Mouse (Mus musculus) spleen, adult 2 months (tissue): ENCODE results near the gene Lect2. TPM values are rescaled to one million over a fixed set of nuclear protein-coding genes. Genes with fewer than 3 reads are reported as not detected.

Source experiments
- DNase-seq, 2 experiments: peaks; one replicate each; pipeline versions ENCODE4 v3.0.0 to v3.0.0-alpha.2; 2012 to 2021; ENCODE audit warnings: low spot score in 2 of 2, low read depth in 1 of 2
- H3K27ac ChIP-seq: fragments of 200-500 bp; 2 replicates; pipeline ENCODE4 v1.5.1; 2012; ENCODE audit warnings: low read length, inconsistent platforms; ENCODE audit not compliant: insufficient read depth
- H3K27me3 ChIP-seq: fragments of 200-500 bp; 2 replicates; pipeline ENCODE4 v1.6.1; 2012; ENCODE audit warnings: mild to moderate bottlenecking, moderate library complexity, low read length, inconsistent platforms; ENCODE audit not compliant: control insufficient read depth, insufficient read depth
- H3K36me3 ChIP-seq: fragments of 200-500 bp; 2 replicates; pipeline ENCODE4 v1.6.1; 2012; ENCODE audit warnings: mild to moderate bottlenecking, low read length, inconsistent platforms; ENCODE audit not compliant: control insufficient read depth, insufficient read depth
- H3K4me1 ChIP-seq: fragments of 200-500 bp; 2 replicates; pipeline ENCODE4 v1.6.1; 2011; ENCODE audit warnings: inconsistent platforms; ENCODE audit not compliant: control insufficient read depth, insufficient read depth, insufficient read length
- H3K4me3 ChIP-seq: fragments of 200-500 bp; 2 replicates; pipeline ENCODE4 v1.5.1; 2011; ENCODE audit warnings: mild to moderate bottlenecking, inconsistent platforms; ENCODE audit not compliant: insufficient read depth, insufficient read length; ENCODE audit errors: extremely low read depth
- CTCF ChIP-seq: fragments of 200-500 bp; IDR thresholded peaks from 2 replicates; pipeline ENCODE4 v1.5.1; 2011; ENCODE audit warnings: mild to moderate bottlenecking, inconsistent platforms; ENCODE audit not compliant: insufficient read depth, insufficient read length, insufficient replicate concordance; ENCODE audit errors: extremely low read depth
- POLR2A ChIP-seq: fragments of 200-500 bp; IDR thresholded peaks from 2 replicates; pipeline ENCODE4 v1.6.1; 2011; ENCODE audit warnings: low read depth, low read length, inconsistent platforms
- WGBS: fragments of 180-500 bp; shearing (Covaris S2); methylation state at CpG from one replicate; pipeline ENCODE4 v1.1.7; 2018; 5-methylcytosine and 5-hydroxymethylcytosine counted together
- polyA plus RNA-seq: library from polyadenylated mRNA; depleted of rRNA; stranded (reverse); fragments of >200 nt; gene quantifications from 2 replicates; pipeline ENCODE4 v1.2.3, GENCODE M21; 2012

Gene Lect2
- polyA plus RNA-seq, 1 experiment: not detected

DNA sequence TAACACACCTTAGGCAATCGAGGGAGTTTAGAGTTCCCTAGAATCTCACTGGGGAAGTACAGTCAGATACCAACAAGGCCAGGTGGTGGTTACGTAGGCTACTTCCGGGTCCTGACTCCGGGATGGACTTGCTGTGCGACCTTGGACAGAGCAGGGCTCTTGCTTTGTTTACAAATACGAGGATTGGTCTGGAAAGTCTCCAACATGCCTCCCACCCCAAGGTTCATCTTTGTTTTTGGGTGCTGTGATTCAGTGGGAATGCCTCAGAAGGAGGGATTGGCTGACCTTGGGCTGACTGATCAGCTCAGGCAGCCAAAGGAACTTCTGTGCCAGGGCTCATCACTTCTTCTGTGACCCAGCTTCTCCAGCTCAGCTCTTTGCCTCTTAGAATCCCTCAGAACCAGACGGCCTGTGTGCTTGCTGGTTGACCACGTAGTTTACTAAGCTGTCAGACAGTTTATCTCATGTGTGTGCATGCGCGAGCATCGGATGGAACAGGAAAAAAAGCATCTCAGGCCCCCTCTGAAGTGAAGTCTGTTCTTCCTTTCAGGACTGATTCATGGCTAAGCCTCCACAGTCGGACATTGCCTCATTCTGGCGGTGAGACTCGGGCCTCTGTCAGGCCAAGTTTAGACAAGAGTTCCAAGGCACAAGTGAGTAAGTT, 40.3 kb upstream of the Lect2 start:
- TF ChIP-seq POLR2A (no peak), CTCF (no peak)
- H3K4me1 ChIP-seq: no peaks in the 10 kb centered on the region
- 87% methylated on average over 14 of the region's 14 CpGs for WGBS
- H3K27ac ChIP-seq: no peak overlapping the region
- H3K36me3 ChIP-seq: no peaks in the 10 kb centered on the region
- no peaks in the 10 kb centered on the region for H3K27me3 ChIP-seq
- no peak for DNase-seq
- no peak overlapping the region for H3K4me3 ChIP-seq

- 89% methylated on average over 3 of the region's 3 CpGs for whole genome bisulfite sequencing
- Histone ChIP-seq H3K27ac (no peak overlapping the region), H3K4me3 (no peak overlapping the region), H3K4me1 (no peaks in the 10 kb centered on the region), H3K27me3 (no peaks in the 10 kb centered on the region), H3K36me3 (no peaks in the 10 kb centered on the region)
- DNase-seq: no peak
- TF ChIP-seq CTCF: no peak
- no peak for TF ChIP-seq POLR2A
Observed at GRCm38 (mm10) chr13:56586046-56586445, 37.7 kb upstream of the Lect2 start.

GRCm38 (mm10) chr13:56582720-56583119, 34.4 kb upstream of the Lect2 start:
- no peak for DNase-seq
- Histone ChIP-seq H3K4me1 (no peaks in the 10 kb centered on the region), H3K27me3 (no peaks in the 10 kb centered on the region), H3K27ac (no peak overlapping the region), H3K4me3 (no peak overlapping the region), H3K36me3 (no peaks in the 10 kb centered on the region)
- TF ChIP-seq CTCF (no peak), POLR2A (no peak)
- WGBS: 89% methylated on average over 3 of the region's 3 CpGs

- no peak overlapping the region for H3K27ac ChIP-seq
- 20% methylated on average over 6 of the region's 6 CpGs for WGBS
- no peaks in the 10 kb centered on the region for H3K27me3 ChIP-seq
- TF ChIP-seq CTCF (no peak), POLR2A (no peak)
- DNase-seq: no peak
- no peak overlapping the region for H3K4me3 ChIP-seq
- H3K36me3 ChIP-seq: no peaks in the 10 kb centered on the region
- no peaks in the 10 kb centered on the region for H3K4me1 ChIP-seq
Observed at GRCm38 (mm10) chr13:56581961-56582434, 33.7 kb upstream of the Lect2 start.

DNA sequence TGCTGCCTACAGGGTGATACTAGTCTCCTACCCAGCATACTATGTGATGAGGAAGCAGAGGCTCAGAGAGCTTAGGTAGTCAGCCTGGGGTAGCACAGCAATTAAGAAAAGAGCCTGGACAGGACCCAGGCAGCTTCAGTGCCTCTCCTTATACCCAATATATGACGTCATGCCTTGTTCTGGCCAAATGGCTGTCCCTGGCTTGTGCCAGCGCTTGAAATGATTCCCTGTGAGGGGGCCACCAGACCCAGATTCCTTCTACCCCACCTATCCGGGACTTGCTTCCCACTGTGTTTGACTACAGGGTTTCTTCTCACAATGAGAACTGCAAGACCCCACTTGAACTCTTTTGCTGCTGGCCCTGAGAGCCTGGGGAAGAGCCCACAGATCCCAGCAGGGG, 33.2 kb upstream of the Lect2 start:
- 73% methylated on average over 3 of the region's 3 CpGs for WGBS
- Histone ChIP-seq H3K27ac (no peak overlapping the region), H3K27me3 (no peaks in the 10 kb centered on the region), H3K36me3 (no peaks in the 10 kb centered on the region), H3K4me3 (no peak overlapping the region), H3K4me1 (no peaks in the 10 kb centered on the region)
- TF ChIP-seq POLR2A (no peak), CTCF (no peak)
- no peak for DNase-seq

GRCm38 (mm10) chr13:56580450-56580849, 32.1 kb upstream of the Lect2 start:
- no peak overlapping the region for H3K27ac ChIP-seq
- DNase-seq: no peak
- H3K4me3 ChIP-seq: no peak overlapping the region
- H3K27me3 ChIP-seq: no peaks in the 10 kb centered on the region
- TF ChIP-seq POLR2A: no peak
- no peak for TF ChIP-seq CTCF
- no peaks in the 10 kb centered on the region for H3K4me1 ChIP-seq
- H3K36me3 ChIP-seq: no peaks in the 10 kb centered on the region
- 91% methylated on average over 5 of the region's 5 CpGs for WGBS

GRCm38 (mm10) chr13:56578097-56578496, 29.8 kb upstream of the Lect2 start:
- TF ChIP-seq CTCF: no peak
- no peak for TF ChIP-seq POLR2A
- no peak overlapping the region for H3K4me3 ChIP-seq
- 87% methylated on average over 5 of the region's 5 CpGs for WGBS
- no peaks in the 10 kb centered on the region for H3K27me3 ChIP-seq
- H3K27ac ChIP-seq: no peak overlapping the region
- H3K4me1 ChIP-seq: no peaks in the 10 kb centered on the region
- H3K36me3 ChIP-seq: no peaks in the 10 kb centered on the region
- DNase-seq: no peak
